Mouse (Mus musculus): Measurements from ENCODE around the gene Sdcbp2. TPM values are rescaled to one million over a fixed set of nuclear protein-coding genes. Genes with fewer than 3 reads are reported as not detected.
"Not testable (repeated sequence)": the region's sequence is repeated elsewhere in the genome, so short reads cannot be mapped to it uniquely, and the experiment has no call there.

Sdcbp2 gene
- polyA plus RNA-seq, 1 experiment: 2.3 TPM

DNA sequence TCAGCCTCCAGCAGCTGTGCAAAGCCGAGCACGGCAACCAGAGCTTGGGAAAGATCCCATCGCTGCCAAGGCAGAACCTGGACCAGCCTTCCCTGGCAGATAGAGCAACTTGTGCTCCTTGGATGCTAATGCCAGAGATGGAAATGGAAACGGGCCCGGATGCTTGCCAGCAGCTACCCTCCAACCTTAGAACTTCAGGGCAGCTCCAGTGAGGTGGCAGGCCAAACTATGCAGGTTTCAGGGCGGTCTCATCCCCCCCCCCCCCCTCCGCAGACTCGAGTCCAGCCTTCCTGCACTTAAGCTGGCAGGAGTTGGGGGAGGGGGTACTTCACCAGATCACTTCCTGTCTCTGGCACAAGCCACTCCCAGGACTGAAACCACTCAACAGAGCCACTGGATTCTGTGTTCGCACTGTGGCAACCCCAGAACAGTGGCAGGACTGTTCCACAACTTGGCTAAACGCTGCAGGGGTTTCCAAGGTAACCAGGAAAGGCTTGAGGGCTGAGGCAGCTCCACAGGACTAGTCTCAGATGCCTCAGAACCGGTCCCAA is 33.1 kb downstream of the Sdcbp2 start:
- 38% methylated on average over 11 of the region's 11 CpGs for WGBS
- Histone ChIP-seq H3K4me3 (ENCODE audit: extremely low read depth, insufficient read depth, insufficient read length) (no peak overlapping the region), H3K27ac (ENCODE audit: insufficient read depth, low read length) (no peak overlapping the region), H3K36me3 (ENCODE audit: control insufficient read depth, insufficient read depth, low read length) (no peaks in the 10 kb centered on the region), H3K4me1 (ENCODE audit: control insufficient read depth, insufficient read depth, insufficient read length) (no peaks in the 10 kb centered on the region), H3K27me3 (ENCODE audit: control insufficient read depth, insufficient read depth, low read length) (no peaks in the 10 kb centered on the region)
- no peak for TF ChIP-seq CTCF (IDR thresholded peaks at IDR 0.05; ENCODE audit: extremely low read depth, insufficient read depth, insufficient read length, insufficient replicate concordance)
- TF ChIP-seq POLR2A (IDR thresholded peaks at IDR 0.05; ENCODE audit: low read depth, low read length): no peak
- no peak for DNase-seq (ENCODE audit: low read depth in 1 of 2, low spot score in 2 of 2)

DNA sequence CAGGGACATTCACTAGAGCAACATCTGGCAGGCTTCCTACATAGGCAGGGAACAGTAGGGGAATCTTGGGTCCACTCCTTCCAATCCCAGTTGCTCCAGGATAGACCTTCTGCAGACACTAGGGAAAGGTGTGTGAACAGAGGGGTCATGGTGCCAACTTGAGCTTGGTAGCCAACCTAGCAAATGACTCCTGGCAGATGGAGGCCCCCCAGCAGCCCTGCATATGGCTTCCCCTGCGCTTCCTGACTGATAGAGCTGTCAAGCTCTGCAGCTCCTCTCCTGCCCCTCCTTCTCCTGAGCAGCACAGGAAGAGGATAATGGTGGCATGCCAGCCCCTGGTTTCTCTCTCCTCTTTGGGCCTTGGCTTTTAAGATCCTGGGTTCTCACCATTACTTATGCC is 36.0 kb downstream of the Sdcbp2 start:
- DNase-seq (ENCODE audit: low read depth in 1 of 2, low spot score in 2 of 2): no peak
- Histone ChIP-seq H3K4me1 (ENCODE audit: control insufficient read depth, insufficient read depth, insufficient read length) (no peaks in the 10 kb centered on the region), H3K4me3 (ENCODE audit: extremely low read depth, insufficient read depth, insufficient read length) (no peak overlapping the region), H3K36me3 (ENCODE audit: control insufficient read depth, insufficient read depth, low read length) (no peaks in the 10 kb centered on the region), H3K27ac (ENCODE audit: insufficient read depth, low read length) (no peak overlapping the region), H3K27me3 (ENCODE audit: control insufficient read depth, insufficient read depth, low read length) (no peaks in the 10 kb centered on the region)
- 55% methylated on average over 1 of the region's 1 CpGs for WGBS
- TF ChIP-seq CTCF (IDR thresholded peaks at IDR 0.05; ENCODE audit: extremely low read depth, insufficient read depth, insufficient read length, insufficient replicate concordance) (no peak), POLR2A (IDR thresholded peaks at IDR 0.05; ENCODE audit: low read depth, low read length) (no peak)

DNA sequence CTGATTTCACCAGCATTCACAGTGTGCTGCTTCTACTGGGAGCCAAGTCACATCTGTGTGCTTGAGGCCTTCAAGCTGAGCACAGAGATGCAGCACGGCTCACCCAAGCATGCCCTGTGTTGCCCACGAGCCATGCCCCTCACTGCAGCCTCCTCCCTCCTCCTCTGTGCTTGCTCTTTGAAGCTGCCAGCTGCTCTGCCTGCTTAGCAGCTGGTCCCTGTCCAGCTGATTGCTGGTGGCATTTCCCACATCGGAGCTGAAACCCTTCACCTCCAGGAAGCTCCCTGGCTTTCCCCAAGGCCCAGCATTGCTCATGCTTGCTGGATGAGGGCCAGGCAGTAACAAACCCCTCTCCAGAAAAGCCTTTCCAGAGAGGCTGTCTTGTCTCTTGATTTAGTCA is 37.6 kb downstream of the Sdcbp2 start:
- no peak overlapping the region for H3K4me3 ChIP-seq (ENCODE audit: extremely low read depth, insufficient read depth, insufficient read length)
- no peaks in the 10 kb centered on the region for H3K4me1 ChIP-seq (ENCODE audit: control insufficient read depth, insufficient read depth, insufficient read length)
- no peaks in the 10 kb centered on the region for H3K36me3 ChIP-seq (ENCODE audit: control insufficient read depth, insufficient read depth, low read length)
- no peaks in the 10 kb centered on the region for H3K27me3 ChIP-seq (ENCODE audit: control insufficient read depth, insufficient read depth, low read length)
- H3K27ac ChIP-seq (ENCODE audit: insufficient read depth, low read length): no peak overlapping the region
- 40% methylated on average over 3 of the region's 3 CpGs for WGBS
- no peak for DNase-seq (ENCODE audit: low read depth in 1 of 2, low spot score in 2 of 2)
- TF ChIP-seq CTCF (IDR thresholded peaks at IDR 0.05; ENCODE audit: extremely low read depth, insufficient read depth, insufficient read length, insufficient replicate concordance) (no peak), POLR2A (IDR thresholded peaks at IDR 0.05; ENCODE audit: low read depth, low read length) (no peak)

DNA sequence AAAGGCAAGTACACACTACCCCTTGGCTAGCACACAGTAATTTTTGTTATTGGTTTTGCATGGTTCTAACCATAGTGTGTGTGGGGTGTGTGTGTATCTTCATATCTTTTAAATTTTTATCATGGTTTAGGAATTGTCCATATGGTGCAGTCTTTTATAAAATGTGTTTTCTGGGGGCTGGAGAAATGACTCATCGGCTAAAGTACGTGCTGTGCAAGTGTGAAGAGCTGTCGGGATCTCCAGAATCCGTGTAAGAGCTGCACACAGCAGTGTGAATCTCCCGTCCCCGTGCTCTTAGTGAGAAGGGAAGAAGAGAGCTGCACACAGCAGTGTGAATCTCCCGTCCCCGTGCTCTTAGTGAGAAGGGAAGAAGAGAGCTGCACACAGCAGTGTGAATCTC is 43.4 kb downstream of the Sdcbp2 start:
- 88% methylated on average over 8 of the region's 8 CpGs for WGBS
- not testable (repeated sequence) for H3K4me1 ChIP-seq (ENCODE audit: control insufficient read depth, insufficient read depth, insufficient read length); H3K27ac ChIP-seq (ENCODE audit: insufficient read depth, low read length); DNase-seq (ENCODE audit: low read depth in 1 of 2, low spot score in 2 of 2); H3K36me3 ChIP-seq (ENCODE audit: control insufficient read depth, insufficient read depth, low read length); H3K27me3 ChIP-seq (ENCODE audit: control insufficient read depth, insufficient read depth, low read length); H3K4me3 ChIP-seq (ENCODE audit: extremely low read depth, insufficient read depth, insufficient read length)

DNA sequence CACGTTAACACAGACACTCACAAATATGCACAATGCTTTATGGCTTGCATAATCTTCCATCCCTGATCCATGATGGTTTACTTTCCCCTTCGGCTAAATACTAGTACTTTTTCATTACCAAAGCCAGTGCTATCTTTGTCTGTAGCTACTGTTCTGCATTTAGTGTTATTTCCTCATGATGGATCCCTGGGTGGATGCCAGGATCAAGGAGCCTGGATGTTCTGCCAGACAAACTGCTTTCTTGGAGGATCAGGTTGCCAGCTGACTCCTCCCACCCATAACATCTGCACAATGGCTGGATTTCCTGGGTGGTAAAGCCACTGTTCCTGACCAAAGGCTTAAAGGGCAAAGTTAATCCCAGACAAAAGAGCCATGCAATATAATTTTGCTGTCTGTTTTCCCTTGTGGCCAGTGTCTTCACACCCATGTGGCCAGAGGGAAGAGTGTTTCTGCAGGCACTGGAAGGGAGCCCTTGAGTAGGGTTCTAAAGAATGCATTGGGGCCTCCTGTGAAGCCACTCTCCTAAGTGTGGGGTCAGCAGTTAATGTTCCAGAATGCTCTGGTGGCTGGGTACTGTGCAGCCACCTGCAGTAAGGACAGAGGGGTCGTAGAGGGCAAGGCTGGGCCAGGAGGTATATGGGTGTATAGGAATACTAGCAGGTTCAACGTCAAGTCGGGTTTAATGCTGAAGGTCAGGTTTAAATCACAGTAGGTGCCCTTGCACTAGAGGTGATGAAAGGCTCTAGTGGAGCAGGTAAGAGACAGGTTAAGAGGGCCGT is 44.3 kb downstream of the Sdcbp2 start:
- TF ChIP-seq CTCF (IDR thresholded peaks at IDR 0.05; ENCODE audit: extremely low read depth, insufficient read depth, insufficient read length, insufficient replicate concordance) (no peak), POLR2A (IDR thresholded peaks at IDR 0.05; ENCODE audit: low read depth, low read length) (no peak)
- no peak for DNase-seq (ENCODE audit: low read depth in 1 of 2, low spot score in 2 of 2)
- no peak overlapping the region for H3K27ac ChIP-seq (ENCODE audit: insufficient read depth, low read length)
- no peaks in the 10 kb centered on the region for H3K27me3 ChIP-seq (ENCODE audit: control insufficient read depth, insufficient read depth, low read length)
- no peak overlapping the region for H3K4me3 ChIP-seq (ENCODE audit: extremely low read depth, insufficient read depth, insufficient read length)
- H3K36me3 ChIP-seq (ENCODE audit: control insufficient read depth, insufficient read depth, low read length): no peaks in the 10 kb centered on the region
- WGBS: 75% methylated on average over 6 of the region's 6 CpGs
- H3K4me1 ChIP-seq (ENCODE audit: control insufficient read depth, insufficient read depth, insufficient read length): no peaks in the 10 kb centered on the region

DNA sequence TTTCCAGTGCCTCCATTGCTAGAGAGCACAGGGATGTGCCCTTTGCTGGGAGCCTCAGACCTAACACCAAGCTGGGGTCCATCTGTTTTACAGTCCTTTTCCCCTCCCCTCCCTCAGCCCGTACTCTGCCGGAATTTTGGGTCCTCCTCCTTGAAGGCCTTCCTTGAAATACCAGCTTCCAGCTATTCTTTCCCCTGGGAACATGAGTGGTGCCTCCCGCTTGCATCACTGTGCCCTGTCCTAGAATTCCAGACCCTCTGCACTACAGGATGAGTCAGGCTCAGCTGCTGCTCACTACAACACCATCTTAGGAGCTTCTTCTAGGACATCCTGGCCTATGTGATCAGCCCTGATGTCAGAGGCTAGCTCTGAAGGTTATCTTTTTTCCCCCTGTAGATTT is 51.4 kb downstream of the Sdcbp2 start:
- Histone ChIP-seq H3K4me1 (ENCODE audit: control insufficient read depth, insufficient read depth, insufficient read length) (no peaks in the 10 kb centered on the region), H3K27me3 (ENCODE audit: control insufficient read depth, insufficient read depth, low read length) (no peaks in the 10 kb centered on the region), H3K4me3 (ENCODE audit: extremely low read depth, insufficient read depth, insufficient read length) (no peak overlapping the region), H3K27ac (ENCODE audit: insufficient read depth, low read length) (no peak overlapping the region), H3K36me3 (ENCODE audit: control insufficient read depth, insufficient read depth, low read length) (no peaks in the 10 kb centered on the region)
- DNase-seq (ENCODE audit: low read depth in 1 of 2, low spot score in 2 of 2): no peak
- no peak for TF ChIP-seq POLR2A (IDR thresholded peaks at IDR 0.05; ENCODE audit: low read depth, low read length)
- no peak for TF ChIP-seq CTCF (IDR thresholded peaks at IDR 0.05; ENCODE audit: extremely low read depth, insufficient read depth, insufficient read length, insufficient replicate concordance)
- WGBS: 73% methylated on average over 3 of the region's 3 CpGs

DNA sequence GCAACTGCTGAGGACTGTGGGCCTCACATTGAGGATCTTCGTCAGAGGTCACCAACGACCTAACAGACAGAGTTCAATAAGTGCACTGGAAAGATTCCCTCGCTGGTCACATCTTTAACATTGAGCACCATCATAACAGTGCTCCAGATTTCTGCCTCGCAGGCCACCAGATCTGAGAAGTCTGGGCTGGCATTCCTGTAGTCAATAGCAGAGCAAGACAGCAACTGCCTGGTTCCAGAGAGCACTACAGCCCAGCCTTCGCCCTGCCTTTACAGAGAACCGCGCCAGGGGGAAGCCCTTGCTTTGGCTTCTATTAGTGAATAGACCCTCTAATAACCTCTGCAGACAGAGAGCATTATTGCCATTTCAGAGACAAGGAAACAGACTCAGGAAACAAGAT is 53.9 kb downstream of the Sdcbp2 start:
- WGBS: 90% methylated on average over 7 of the region's 7 CpGs
- no peak overlapping the region for H3K4me3 ChIP-seq (ENCODE audit: extremely low read depth, insufficient read depth, insufficient read length)
- H3K27ac ChIP-seq (ENCODE audit: insufficient read depth, low read length): no peak overlapping the region
- 0 out of 2 replicates have a peak, but pooled peaks cover under 1% of the 10 kb centered on the region for H3K27me3 ChIP-seq (ENCODE audit: control insufficient read depth, insufficient read depth, low read length)
- H3K36me3 ChIP-seq (ENCODE audit: control insufficient read depth, insufficient read depth, low read length): no peaks in the 10 kb centered on the region
- no peaks in the 10 kb centered on the region for H3K4me1 ChIP-seq (ENCODE audit: control insufficient read depth, insufficient read depth, insufficient read length)
- TF ChIP-seq CTCF (IDR thresholded peaks at IDR 0.05; ENCODE audit: extremely low read depth, insufficient read depth, insufficient read length, insufficient replicate concordance) (no peak), POLR2A (IDR thresholded peaks at IDR 0.05; ENCODE audit: low read depth, low read length) (no peak)
- no peak for DNase-seq (ENCODE audit: low read depth in 1 of 2, low spot score in 2 of 2)

Data from spleen, adult 2 months (tissue).